25 mouse cellular contexts compared by ENCODE assay signal in the genomic region with DNA sequence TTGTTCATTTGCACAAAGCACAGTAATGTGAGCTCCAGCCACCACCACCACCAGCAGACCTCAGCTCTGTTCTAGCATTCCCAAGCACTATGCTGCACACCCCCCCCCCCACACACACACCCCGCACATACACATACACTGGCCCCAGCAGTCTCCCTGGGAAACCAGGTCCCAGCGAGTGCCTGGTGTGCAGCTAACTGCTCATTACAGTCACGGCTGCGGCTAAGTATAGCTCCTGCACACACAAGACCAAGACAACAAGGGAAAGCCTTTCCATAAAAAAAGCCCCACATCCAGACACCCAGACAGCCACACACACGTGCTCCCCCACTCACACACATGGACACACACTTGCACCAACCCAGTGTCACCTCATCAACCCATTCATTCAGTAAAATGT. TPM values are rescaled to one million over a fixed set of nuclear protein-coding genes. Genes with fewer than 3 reads are reported as not detected.
DNase-seq lines count a peak whose midpoint lies in the region; ATAC-seq and TF ChIP-seq lines count a peak whose summit lies in the region.
"Had no signal": no experiment of that assay in that cellular context is flagged by ENCODE, and none has a peak within 500 bp of the region (broad histone marks: within the 10 kb centered on the region; RNA-seq: fewer than 3 reads in every experiment).

No protein-coding gene starts in this region.

- DNase-seq in forebrain, embryonic 14.5 days (ENCODE audit: low spot score): no peak
- no peak for DNase-seq in layer of hippocampus, adult 2 months (ENCODE audit: low spot score in 2 of 2)
- DNase-seq in layer of hippocampus, adult 9-11 months: no peak
- DNase-seq in left cerebral cortex, postnatal 25 days (ENCODE audit: low spot score in 2 of 2): peak; percentile 54 to 73
- no peak for DNase-seq in left cerebral cortex, postnatal 4 days
- DNase-seq: adrenal gland, postnatal 14 days; cerebellum, adult 18-20 months; cerebellum, postnatal 10 days; gastrocnemius, postnatal 14 days had no signal

- H3K27me3 ChIP-seq in forebrain, embryonic 16.5 days (replicated peaks; ENCODE audit: control insufficient read depth, insufficient read depth, low read length): no peaks in the 10 kb centered on the region
- no peaks in the 10 kb centered on the region for H3K27me3 ChIP-seq in forebrain, embryonic 14.5 days (replicated peaks; ENCODE audit: control insufficient read depth, insufficient read depth, low read length)
- H3K27me3 ChIP-seq: CH12.LX; forebrain, embryonic 15.5 days; intestine, embryonic 15.5 days had no signal

- no peaks in the 10 kb centered on the region for H3K36me3 ChIP-seq in forebrain, embryonic 16.5 days (ENCODE audit: control insufficient read depth, insufficient read depth)
- H3K36me3 ChIP-seq in forebrain, embryonic 14.5 days (ENCODE audit: control insufficient read depth, insufficient read depth, low read length): no peaks in the 10 kb centered on the region
- H3K36me3 ChIP-seq: embryonic facial prominence, embryonic 13.5 days; forebrain, embryonic 15.5 days; heart, embryonic 12.5 days; hindbrain, embryonic 10.5 days; intestine, embryonic 15.5 days had no signal

- no peak for TF ChIP-seq POLR2A in olfactory bulb, adult 2 months (IDR thresholded peaks at IDR 0.05; ENCODE audit: insufficient read depth, low read depth, low read length)

- no peak for TF ChIP-seq CTCF in layer of hippocampus, adult 2 months (conservative IDR thresholded peaks at IDR 0.05)
- no peak for TF ChIP-seq CTCF in olfactory bulb, adult 2 months (IDR thresholded peaks at IDR 0.05; ENCODE audit: insufficient read depth, low read depth, low read length)

- H3K4me3 ChIP-seq in forebrain, embryonic 16.5 days (replicated peaks; ENCODE audit: low read length): no peak overlapping the region
- H3K4me3 ChIP-seq in forebrain, embryonic 14.5 days (ENCODE audit: low read depth, low read length): no peak overlapping the region
- H3K4me3 ChIP-seq in layer of hippocampus, adult 2 months: no peak overlapping the region
- H3K4me3 ChIP-seq in olfactory bulb, adult 2 months (ENCODE audit: insufficient read depth, low read depth, low read length): no peak overlapping the region
- H3K4me3 ChIP-seq: embryonic facial prominence, embryonic 13.5 days; forebrain, embryonic 15.5 days; heart, embryonic 12.5 days; hindbrain, embryonic 10.5 days; intestine, embryonic 15.5 days had no signal

- H3K27ac ChIP-seq in forebrain, embryonic 16.5 days (ENCODE audit: low read length): no peak overlapping the region
- no peak overlapping the region for H3K27ac ChIP-seq in forebrain, embryonic 14.5 days (ENCODE audit: low read depth, low read length)
- H3K27ac ChIP-seq in layer of hippocampus, adult 2 months: peak overlapping the region; percentile 43; the same call in 1 of the 2 replicates
- H3K27ac ChIP-seq in olfactory bulb, adult 2 months (ENCODE audit: insufficient read depth, low read depth, low read length): peak overlapping the region; percentile 89
- H3K27ac ChIP-seq: embryonic facial prominence, embryonic 13.5 days; forebrain, embryonic 15.5 days; hindbrain, embryonic 10.5 days; hindbrain, embryonic 14.5 days; intestine, embryonic 15.5 days had no signal

- H3K4me2 ChIP-seq in forebrain, embryonic 16.5 days (ENCODE audit: low read length): no peak overlapping the region
- no peak overlapping the region for H3K4me2 ChIP-seq in forebrain, embryonic 14.5 days (ENCODE audit: low read length)
- H3K4me2 ChIP-seq: embryonic facial prominence, embryonic 13.5 days; forebrain, embryonic 15.5 days; heart, embryonic 12.5 days; hindbrain, embryonic 14.5 days; intestine, embryonic 15.5 days had no signal

- peaks cover 6% of the 10 kb centered on the region for H3K4me1 ChIP-seq in forebrain, embryonic 16.5 days (replicated peaks; ENCODE audit: control insufficient read depth, insufficient read depth, low read length)
- H3K4me1 ChIP-seq in forebrain, embryonic 14.5 days (ENCODE audit: control insufficient read depth, insufficient read depth, low read length): no peaks in the 10 kb centered on the region
- H3K4me1 ChIP-seq in olfactory bulb, adult 2 months (ENCODE audit: control insufficient read depth, insufficient read depth, low read length): peaks cover 80% of the 10 kb centered on the region
- H3K4me1 ChIP-seq: embryonic facial prominence, embryonic 13.5 days; forebrain, embryonic 15.5 days; heart, embryonic 12.5 days; intestine, embryonic 15.5 days had no signal

- ATAC-seq in forebrain, embryonic 16.5 days: peak; percentile 41; the same call in 1 of the 2 replicates
- no peak for ATAC-seq in forebrain, embryonic 14.5 days
- ATAC-seq: activated CD4-positive, CD25-positive, alpha-beta regulatory T cell, adult 4 months; forebrain, embryonic 15.5 days; intestine, embryonic 15.5 days; Patski had no signal

- intact Hi-C loops in left cerebral cortex, postnatal 25 days (cut with DNase I): no loop called here
- intact Hi-C loops in left cerebral cortex, postnatal 4 days (cut with DNase I): no loop called here

- no peak overlapping the region for H3K9ac ChIP-seq in forebrain, embryonic 16.5 days (replicated peaks; ENCODE audit: low read depth, low read length)
- H3K9ac ChIP-seq in forebrain, embryonic 14.5 days (ENCODE audit: low read length): no peak overlapping the region
- H3K9ac ChIP-seq: embryonic facial prominence, embryonic 13.5 days; forebrain, embryonic 15.5 days; heart, embryonic 12.5 days; hindbrain, embryonic 14.5 days; intestine, embryonic 15.5 days had no signal

- no peaks in the 10 kb centered on the region for H3K9me3 ChIP-seq in forebrain, embryonic 16.5 days (ENCODE audit: control insufficient read depth, low read length)
- no peaks in the 10 kb centered on the region for H3K9me3 ChIP-seq in forebrain, embryonic 14.5 days (replicated peaks; ENCODE audit: control insufficient read depth, low read length)
- H3K9me3 ChIP-seq: embryonic facial prominence, embryonic 13.5 days; forebrain, embryonic 15.5 days; heart, embryonic 12.5 days; hindbrain, embryonic 10.5 days; intestine, embryonic 15.5 days had no signal

- WGBS in forebrain, embryonic 16.5 days: 65% methylated on average over 5 of the region's 5 CpGs
- 73% methylated on average over 5 of the region's 5 CpGs for WGBS in forebrain, embryonic 14.5 days
- 21% methylated on average over 5 of the region's 5 CpGs for WGBS in olfactory bulb, adult 2 months

RNA-seq across cellular contexts. Expression of gene Kcnc1, which starts 16.5 kb away (rescaled TPM):
- 7.6 and 8.4 TPM in 2 replicates for polyA plus RNA-seq in forebrain, embryonic 16.5 days (2015; fragmentation: Nextera tagmentation; extraction: Ambion mirVana)
- 3.6 and 6.0 TPM in 2 replicates for polyA plus RNA-seq in forebrain, embryonic 14.5 days (2014; fragmentation: Nextera tagmentation; extraction: Ambion mirVana)
- total RNA-seq in layer of hippocampus, adult 2 months (2021): 100 to 1,000 TPM; 120 TPM
- total RNA-seq in left cerebral cortex, postnatal 25 days (2021): 100 to 1,000 TPM; 115 to 131 TPM
- 10 to 100 TPM; 40.2 to 43.2 TPM for total RNA-seq in left cerebral cortex, postnatal 4 days (2021)
- polyA plus RNA-seq in olfactory bulb, adult 2 months (2012; ENCODE audit: insufficient read depth, insufficient read length, low replicate concordance, missing spikeins): 47.6 and 146 TPM in 2 replicates
- polyA plus RNA-seq: activated CD4-positive, CD25-positive, alpha-beta regulatory T cell, adult 4 months; heart, embryonic 16.5 days had no signal

RNA-seq across cellular contexts. Expression of gene Myod1, which starts 36.5 kb away (rescaled TPM):
- polyA plus RNA-seq in forebrain, embryonic 16.5 days (2015; fragmentation: Nextera tagmentation; extraction: Ambion mirVana): 0.14 TPM in 1 of 2 replicates, not detected in the other
- polyA plus RNA-seq in forebrain, embryonic 14.5 days (2014; fragmentation: Nextera tagmentation; extraction: Ambion mirVana): 0.15 TPM in 1 of 2 replicates, not detected in the other
- under 1 TPM in 1 of 2 experiments, not detected in 1; 0.20 TPM for total RNA-seq in layer of hippocampus, adult 2 months (2021)
- total RNA-seq in left cerebral cortex, postnatal 25 days (2021): under 1 TPM in 1 of 2 experiments, not detected in 1; 0.18 TPM
- total RNA-seq in left cerebral cortex, postnatal 4 days (2021): not detected
- polyA plus RNA-seq in olfactory bulb, adult 2 months (2012; ENCODE audit: insufficient read depth, insufficient read length, low replicate concordance, missing spikeins): not detected in 2 replicates
- total RNA-seq: adrenal gland, adult 18-20 months; adrenal gland, postnatal 14 days; CH12.LX; common myeloid progenitor, adult 5-6 weeks; heart, postnatal 25 days had no signal
- polyA plus RNA-seq: activated CD4-positive, CD25-positive, alpha-beta regulatory T cell, adult 4 months; gonadal fat pad, adult 2 months; Patski had no signal

Comparison
In these comparisons a context has a peak if more than half of its experiments do, and no peak if none do; other contexts are left out.
1. DNase-seq: peak in left cerebral cortex, postnatal 25 days (2 of 2); none in forebrain, embryonic 14.5 days (single experiment), layer of hippocampus, adult 2 months (0 of 2), layer of hippocampus, adult 9-11 months (single experiment) and left cerebral cortex, postnatal 4 days (single experiment).
2. H3K27ac ChIP-seq: peak in layer of hippocampus, adult 2 months (single experiment) and olfactory bulb, adult 2 months (single experiment); none in forebrain, embryonic 16.5 days (single experiment) and forebrain, embryonic 14.5 days (single experiment).